Mouse (Mus musculus): ENCODE data around the gene Pecam1. TPM values are rescaled to one million over a fixed set of nuclear protein-coding genes. Genes with fewer than 3 reads are reported as not detected.
A peak's percentile ranks its signal among the peaks of the same experiment; 100 is the strongest.

Gene Pecam1
- polyA plus RNA-seq, 1 experiment from 2014 or later: 172 TPM

DNA sequence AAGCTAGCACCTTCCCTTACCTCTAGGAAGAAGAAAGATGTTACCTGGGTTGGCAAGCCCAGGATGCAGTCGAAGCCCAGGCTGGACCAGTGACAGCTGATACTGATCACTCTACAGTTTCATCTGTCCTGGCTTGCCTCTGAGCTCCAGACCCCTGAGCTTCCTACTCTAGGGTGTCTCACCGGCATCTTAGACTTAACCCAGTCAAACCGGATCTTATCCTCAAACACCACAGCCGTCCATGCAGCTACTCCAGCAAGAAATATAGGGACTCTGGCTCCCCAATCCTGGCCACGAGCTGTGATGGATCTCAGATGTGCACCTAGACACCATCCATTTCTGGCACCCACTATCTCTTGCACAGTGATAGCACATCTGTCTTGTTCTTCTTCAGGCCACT lies 74.6 kb downstream of the Pecam1 start:
- no peak overlapping the region for H3K4me2 ChIP-seq (replicated peaks; ENCODE audit: low read depth, low read length)

DNA sequence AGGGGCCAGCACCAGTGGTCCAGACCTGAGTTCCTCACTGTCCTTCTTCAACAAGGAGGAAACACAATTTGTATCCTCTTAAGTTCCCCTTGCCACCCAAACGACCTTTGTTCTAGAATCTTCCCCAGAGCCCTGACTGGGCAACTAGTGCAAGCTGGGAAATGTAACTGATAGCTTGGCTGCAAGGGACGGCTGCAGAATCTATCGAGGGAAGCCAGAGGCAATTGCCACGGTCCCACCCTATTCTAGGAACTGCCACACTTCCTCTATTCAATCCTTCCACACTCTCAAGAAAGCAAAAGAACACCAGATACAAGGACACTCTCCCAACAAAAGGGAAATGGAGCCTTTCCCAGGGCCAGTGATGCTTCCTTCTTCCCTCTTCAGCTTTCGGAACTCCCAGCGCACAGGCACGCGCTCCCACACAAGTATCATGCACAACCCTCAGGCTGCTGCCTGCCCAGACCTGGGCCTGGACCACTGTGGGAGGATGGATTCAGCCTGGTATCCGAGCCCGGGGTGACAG lies 75.2 kb downstream of the Pecam1 start:
- peaks cover 25% of the 10 kb centered on the region; the same call in 1 of the 2 replicates for H3K4me1 ChIP-seq (ENCODE audit: insufficient read depth, low read depth, low read length)
- peak overlapping the region; percentile 85 for H3K27ac ChIP-seq (ENCODE audit: low read length)
- ATAC-seq (peak; percentile 52), DNase-seq (ENCODE audit: low spot score) (peak; percentile 77)
- no peak overlapping the region for H3K4me3 ChIP-seq (ENCODE audit: low read depth, low read length)
- 33% methylated on average over 10 of the region's 10 CpGs for WGBS
- no peaks in the 10 kb centered on the region for H3K36me3 ChIP-seq (ENCODE audit: insufficient read depth, low read length)
- no peaks in the 10 kb centered on the region for H3K27me3 ChIP-seq (replicated peaks; ENCODE audit: insufficient read depth, low read length)
- H3K4me2 ChIP-seq (replicated peaks; ENCODE audit: low read depth, low read length): 0 out of 2 replicates have a peak overlapping the region, but pooled peaks have one; percentile 22
- TF ChIP-seq EP300 (IDR thresholded peaks at IDR 0.05): no peak; the same call in 1 of the 2 replicates
- no peak for TF ChIP-seq CTCF (IDR thresholded peaks at IDR 0.05)
- H3K9ac ChIP-seq (replicated peaks; ENCODE audit: low read depth): no peak overlapping the region
- H3K9me3 ChIP-seq (ENCODE audit: low read length): no peaks in the 10 kb centered on the region

More for the DNA sequence above, 74.6 kb downstream of the Pecam1 start:
- Histone ChIP-seq H3K27ac (ENCODE audit: low read length) (peak overlapping the region; percentile 85), H3K4me1 (ENCODE audit: insufficient read depth, low read depth, low read length) (peaks cover 22% of the 10 kb centered on the region; the same call in 1 of the 2 replicates), H3K27me3 (replicated peaks; ENCODE audit: insufficient read depth, low read length) (no peaks in the 10 kb centered on the region), H3K9me3 (ENCODE audit: low read length) (no peaks in the 10 kb centered on the region), H3K36me3 (ENCODE audit: insufficient read depth, low read length) (no peaks in the 10 kb centered on the region), H3K9ac (replicated peaks; ENCODE audit: low read depth) (no peak overlapping the region), H3K4me3 (ENCODE audit: low read depth, low read length) (no peak overlapping the region)
- DNase-seq (ENCODE audit: low spot score) (no peak), ATAC-seq (no peak)
- 65% methylated on average over 5 of the region's 5 CpGs for WGBS
- no peak for TF ChIP-seq EP300 (IDR thresholded peaks at IDR 0.05)
- no peak for TF ChIP-seq CTCF (IDR thresholded peaks at IDR 0.05)

DNA sequence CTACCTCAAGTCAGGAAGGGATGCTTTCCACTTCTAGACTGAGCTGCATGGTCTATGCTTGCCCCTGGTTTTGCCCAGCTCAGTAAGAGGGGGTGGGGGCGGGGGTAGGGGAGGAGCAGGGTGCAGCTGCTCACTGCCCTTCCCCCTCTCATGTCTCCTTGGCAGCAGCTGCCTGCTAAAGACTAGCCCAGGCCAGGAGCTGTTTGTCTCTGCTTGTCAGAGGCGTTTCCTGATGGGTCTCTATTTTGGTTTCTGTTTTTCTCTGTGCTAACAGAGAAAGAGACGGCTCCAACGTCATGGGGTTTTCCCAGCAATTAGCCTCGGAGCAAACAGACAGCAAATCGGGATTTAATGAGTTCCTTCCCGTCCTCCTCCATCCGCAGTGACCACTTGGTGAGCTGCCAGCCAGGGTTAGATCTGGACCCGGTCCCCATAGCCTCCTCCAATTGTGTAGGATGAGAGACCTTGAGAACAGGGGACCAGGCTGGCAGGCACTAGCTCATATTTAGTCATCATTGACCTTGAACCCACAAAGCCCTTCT lies 75.7 kb downstream of the Pecam1 start:
- Histone ChIP-seq H3K36me3 (ENCODE audit: insufficient read depth, low read length) (no peaks in the 10 kb centered on the region), H3K9me3 (ENCODE audit: low read length) (no peaks in the 10 kb centered on the region), H3K9ac (replicated peaks; ENCODE audit: low read depth) (no peak overlapping the region), H3K4me1 (ENCODE audit: insufficient read depth, low read depth, low read length) (peaks cover 30% of the 10 kb centered on the region; the same call in 1 of the 2 replicates), H3K4me3 (ENCODE audit: low read depth, low read length) (no peak overlapping the region), H3K27me3 (replicated peaks; ENCODE audit: insufficient read depth, low read length) (no peaks in the 10 kb centered on the region), H3K27ac (ENCODE audit: low read length) (peak overlapping the region; percentile 85), H3K4me2 (replicated peaks; ENCODE audit: low read depth, low read length) (0 out of 2 replicates have a peak overlapping the region, but pooled peaks have one; percentile 22)
- ATAC-seq: peak; percentile 84
- TF ChIP-seq EP300 (IDR thresholded peaks at IDR 0.05) (peak; percentile 83), CTCF (IDR thresholded peaks at IDR 0.05) (no peak)
- WGBS: 7% methylated on average over 9 of the region's 9 CpGs
- DNase-seq (ENCODE audit: low spot score): peak; percentile 94

DNA sequence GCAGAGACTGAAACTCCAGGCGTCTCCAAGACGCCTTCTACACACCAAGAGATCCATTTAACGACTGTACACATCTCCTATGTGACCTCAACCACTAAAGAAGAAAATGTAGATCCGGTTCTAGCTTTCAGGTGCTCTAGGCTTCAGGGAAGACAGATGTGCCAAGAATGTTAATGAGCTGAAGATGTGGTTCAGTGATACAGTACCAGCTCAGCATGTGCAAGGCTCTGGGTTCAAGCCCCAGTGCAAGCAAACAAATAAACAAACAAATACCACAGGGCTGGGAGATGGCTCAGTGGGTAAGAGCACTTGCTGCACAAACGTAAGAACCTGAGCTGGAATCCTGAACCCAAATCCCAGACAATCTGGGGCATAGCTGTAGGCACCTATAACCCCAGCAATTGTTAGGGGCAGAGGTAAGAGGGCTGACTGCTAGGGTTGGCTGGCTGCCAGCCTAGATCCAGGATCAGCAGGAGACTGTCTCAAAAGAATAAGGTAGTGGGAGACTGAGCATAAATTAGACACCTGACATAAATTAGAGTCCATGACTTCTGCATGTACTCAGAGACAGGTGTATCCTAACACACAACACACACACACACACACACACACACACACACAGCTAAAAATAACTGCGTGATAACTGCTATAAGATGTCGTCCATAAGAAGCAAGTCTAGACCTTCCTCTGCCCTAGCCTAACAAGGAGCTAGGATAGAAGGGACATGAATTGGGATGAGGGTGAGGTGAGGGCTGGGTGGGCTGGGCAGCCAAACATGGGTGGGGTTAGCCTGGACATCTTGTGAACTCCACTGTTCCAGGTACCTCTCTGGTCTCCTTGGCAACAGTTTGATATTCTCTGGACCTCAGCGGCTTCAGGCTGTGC lies 76.5 kb downstream of the Pecam1 start:
- Histone ChIP-seq H3K9ac (replicated peaks; ENCODE audit: low read depth) (no peak overlapping the region), H3K4me1 (ENCODE audit: insufficient read depth, low read depth, low read length) (peaks cover 32% of the 10 kb centered on the region; the same call in 1 of the 2 replicates), H3K4me3 (ENCODE audit: low read depth, low read length) (no peak overlapping the region), H3K27me3 (replicated peaks; ENCODE audit: insufficient read depth, low read length) (no peaks in the 10 kb centered on the region), H3K36me3 (ENCODE audit: insufficient read depth, low read length) (no peaks in the 10 kb centered on the region), H3K27ac (ENCODE audit: low read length) (peak overlapping the region; percentile 85; the same call in 1 of the 2 replicates), H3K9me3 (ENCODE audit: low read length) (no peaks in the 10 kb centered on the region), H3K4me2 (replicated peaks; ENCODE audit: low read depth, low read length) (0 out of 2 replicates have a peak overlapping the region, but pooled peaks have one; percentile 22)
- ATAC-seq (no peak), DNase-seq (ENCODE audit: low spot score) (no peak)
- TF ChIP-seq CTCF (IDR thresholded peaks at IDR 0.05) (no peak), EP300 (IDR thresholded peaks at IDR 0.05) (no peak)
- 51% methylated on average over 8 of the region's 8 CpGs for WGBS

DNA sequence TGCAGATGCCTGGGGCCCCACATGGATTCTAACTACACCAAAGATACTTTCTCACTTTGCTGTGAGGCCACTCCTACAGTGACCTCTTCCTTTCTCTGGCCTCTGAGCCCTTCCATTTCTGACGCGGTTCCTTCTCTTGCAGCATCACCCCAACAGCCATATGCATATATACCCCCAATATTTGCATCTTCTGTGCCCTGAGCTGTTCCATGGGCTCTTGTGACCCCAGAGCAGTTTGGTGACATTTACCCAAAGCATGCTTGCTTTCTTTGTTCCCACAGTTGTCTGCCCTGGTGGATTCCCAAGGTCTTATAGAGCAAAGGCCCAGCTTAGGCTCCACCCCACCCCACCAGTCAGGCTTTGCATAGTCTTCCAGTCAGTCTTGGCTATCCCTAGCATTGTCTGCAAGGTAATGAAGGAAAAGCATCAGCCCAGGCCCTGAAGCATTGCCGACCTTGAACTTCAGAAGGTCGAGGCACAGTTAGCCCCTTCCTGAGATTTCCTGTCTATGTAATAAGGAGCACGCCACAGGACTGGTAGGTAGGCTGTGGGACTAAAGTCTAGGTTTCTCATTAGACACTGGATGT lies 77.4 kb downstream of the Pecam1 start:
- H3K27me3 ChIP-seq (replicated peaks; ENCODE audit: insufficient read depth, low read length): no peaks in the 10 kb centered on the region
- H3K9ac ChIP-seq (replicated peaks; ENCODE audit: low read depth): no peak overlapping the region
- DNase-seq (ENCODE audit: low spot score): no peak
- no peak overlapping the region for H3K27ac ChIP-seq (ENCODE audit: low read length)
- H3K36me3 ChIP-seq (ENCODE audit: insufficient read depth, low read length): no peaks in the 10 kb centered on the region
- peaks cover 28% of the 10 kb centered on the region; the same call in 1 of the 2 replicates for H3K4me1 ChIP-seq (ENCODE audit: insufficient read depth, low read depth, low read length)
- no peak overlapping the region for H3K4me2 ChIP-seq (replicated peaks; ENCODE audit: low read depth, low read length)
- ATAC-seq: no peak
- H3K9me3 ChIP-seq (ENCODE audit: low read length): no peaks in the 10 kb centered on the region
- WGBS: 78% methylated on average over 5 of the region's 5 CpGs
- H3K4me3 ChIP-seq (ENCODE audit: low read depth, low read length): no peak overlapping the region
- no peak for TF ChIP-seq EP300 (IDR thresholded peaks at IDR 0.05)
- TF ChIP-seq CTCF (IDR thresholded peaks at IDR 0.05): no peak

DNA sequence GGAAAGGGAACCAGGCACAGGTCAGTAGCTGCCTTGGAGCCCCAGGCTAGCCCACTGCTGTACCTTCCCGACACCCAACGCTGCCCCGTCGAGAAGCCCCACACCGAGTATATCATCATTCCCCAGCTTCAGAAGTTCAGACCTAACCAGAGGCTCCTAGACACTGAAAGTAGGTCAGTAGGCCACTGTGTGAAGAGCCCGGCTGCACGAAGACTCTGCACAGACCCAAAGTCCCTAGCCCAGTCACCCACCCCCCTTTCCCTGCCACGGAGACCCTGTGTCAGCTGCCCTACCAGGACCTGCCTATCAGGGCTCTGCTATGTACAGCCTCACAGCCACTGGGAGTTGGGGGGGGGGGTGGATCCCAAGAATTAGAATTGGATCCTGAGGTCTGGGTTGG lies 78.6 kb downstream of the Pecam1 start:
- TF ChIP-seq CTCF (IDR thresholded peaks at IDR 0.05) (no peak), EP300 (IDR thresholded peaks at IDR 0.05) (no peak)
- Histone ChIP-seq H3K9ac (replicated peaks; ENCODE audit: low read depth) (no peak overlapping the region), H3K9me3 (ENCODE audit: low read length) (no peaks in the 10 kb centered on the region), H3K27ac (ENCODE audit: low read length) (no peak overlapping the region), H3K36me3 (ENCODE audit: insufficient read depth, low read length) (no peaks in the 10 kb centered on the region), H3K4me1 (ENCODE audit: insufficient read depth, low read depth, low read length) (peaks cover 28% of the 10 kb centered on the region; the same call in 1 of the 2 replicates), H3K4me3 (ENCODE audit: low read depth, low read length) (no peak overlapping the region), H3K4me2 (replicated peaks; ENCODE audit: low read depth, low read length) (no peak overlapping the region), H3K27me3 (replicated peaks; ENCODE audit: insufficient read depth, low read length) (no peaks in the 10 kb centered on the region)
- WGBS: 89% methylated on average over 8 of the region's 8 CpGs
- ATAC-seq: no peak
- no peak for DNase-seq (ENCODE audit: low spot score)

Data from lung, postnatal 0 days (tissue).